ENCODE assay signal across 7 mouse cellular contexts in genomic region chr7:35395734-35396456, GRCm38 (mm10). TPM values are rescaled to one million over a fixed set of nuclear protein-coding genes. Genes with fewer than 3 reads are reported as not detected.
A peak's percentile ranks its signal among the peaks of the same experiment; 100 is the strongest.
DNase-seq lines count a peak whose midpoint lies in the region; ATAC-seq and TF ChIP-seq lines count a peak whose summit lies in the region.

No protein-coding gene starts in this region.

- H3K27ac ChIP-seq in thymus, adult 2 months (ENCODE audit: control insufficient read depth, insufficient read depth, low read length) = no peak overlapping the region
- H3K27ac ChIP-seq in cerebellum, adult 2 months (ENCODE audit: insufficient read depth, low read length) = no peak overlapping the region
- no peak overlapping the region for H3K27ac ChIP-seq in forebrain, embryonic 16.5 days (ENCODE audit: low read length)
- H3K27ac ChIP-seq in limb, embryonic 13.5 days = no peak overlapping the region; the same call in 1 of the 2 replicates
- no peak overlapping the region for H3K27ac ChIP-seq in neural tube, embryonic 13.5 days (replicated peaks)

- H3K4me2 ChIP-seq in forebrain, embryonic 16.5 days (ENCODE audit: low read length) = peak overlapping the region; percentile 89
- H3K4me2 ChIP-seq in limb, embryonic 13.5 days (replicated peaks) = peak overlapping the region; percentile 93
- peak overlapping the region; percentile 83 for H3K4me2 ChIP-seq in neural tube, embryonic 13.5 days

- H3K27me3 ChIP-seq in thymus, adult 2 months (ENCODE audit: control insufficient read depth, insufficient read depth, low read length) = no peaks in the 10 kb centered on the region
- H3K27me3 ChIP-seq in cerebellum, adult 2 months (ENCODE audit: control insufficient read depth, insufficient read depth, low read length) = no peaks in the 10 kb centered on the region
- H3K27me3 ChIP-seq in forebrain, embryonic 16.5 days (replicated peaks; ENCODE audit: control insufficient read depth, insufficient read depth, low read length) = no peaks in the 10 kb centered on the region
- no peaks in the 10 kb centered on the region for H3K27me3 ChIP-seq in limb, embryonic 13.5 days
- H3K27me3 ChIP-seq in neural tube, embryonic 13.5 days = no peaks in the 10 kb centered on the region

- no peak for ATAC-seq in forebrain, embryonic 16.5 days
- ATAC-seq in limb, embryonic 13.5 days (ENCODE audit: low FRiP score, low read depth) = no peak
- 0 out of 2 replicates have a peak, but pooled peaks have one; percentile 12 for ATAC-seq in neural tube, embryonic 13.5 days (ENCODE audit: low read depth)

- H3K9ac ChIP-seq in forebrain, embryonic 16.5 days (replicated peaks; ENCODE audit: low read depth, low read length) = peak overlapping the region; percentile 64
- peak overlapping the region; percentile 69 for H3K9ac ChIP-seq in limb, embryonic 13.5 days
- H3K9ac ChIP-seq in neural tube, embryonic 13.5 days = peak overlapping the region; percentile 71

- no peak for TF ChIP-seq CTCF in thymus, adult 2 months (IDR thresholded peaks at IDR 0.05; ENCODE audit: borderline replicate concordance, control insufficient read depth, extremely low read depth, insufficient read depth, low read length, poor library complexity)
- no peak for TF ChIP-seq CTCF in cerebellum, adult 2 months (IDR thresholded peaks at IDR 0.05; ENCODE audit: borderline replicate concordance, insufficient read depth, low read depth, low read length)

- no peak for DNase-seq in thymus, adult 2 months
- no peak for DNase-seq in thymus, postnatal 36 days
- DNase-seq in cerebellum, adult 2 months = peak; percentile 35
- DNase-seq in left cerebral cortex, adult 9 months (ENCODE audit: low spot score in 2 of 2) = no peak

- WGBS in thymus, adult 2 months = 5% methylated on average over 17 of the region's 17 CpGs
- 12% methylated on average over 17 of the region's 17 CpGs for WGBS in cerebellum, adult 2 months
- 14% methylated on average over 17 of the region's 17 CpGs for WGBS in forebrain, embryonic 16.5 days
- WGBS in limb, embryonic 13.5 days = 13% methylated on average over 17 of the region's 17 CpGs
- WGBS in neural tube, embryonic 13.5 days = 15% methylated on average over 17 of the region's 17 CpGs

- H3K9me3 ChIP-seq in forebrain, embryonic 16.5 days (ENCODE audit: control insufficient read depth, low read length) = no peaks in the 10 kb centered on the region
- H3K9me3 ChIP-seq in limb, embryonic 13.5 days = no peaks in the 10 kb centered on the region
- no peaks in the 10 kb centered on the region for H3K9me3 ChIP-seq in neural tube, embryonic 13.5 days

- peak overlapping the region; percentile 84 for H3K4me3 ChIP-seq in thymus, adult 2 months (ENCODE audit: control insufficient read depth, insufficient read depth, low read length)
- H3K4me3 ChIP-seq in cerebellum, adult 2 months (replicated peaks; ENCODE audit: insufficient read depth, low read depth, low read length) = peak overlapping the region; percentile 96
- peak overlapping the region; percentile 76 for H3K4me3 ChIP-seq in forebrain, embryonic 16.5 days (replicated peaks; ENCODE audit: low read length)
- peak overlapping the region; percentile 72 for H3K4me3 ChIP-seq in limb, embryonic 13.5 days
- H3K4me3 ChIP-seq in neural tube, embryonic 13.5 days = peak overlapping the region; percentile 64

- peaks cover 5% of the 10 kb centered on the region for H3K36me3 ChIP-seq in thymus, adult 2 months (ENCODE audit: control insufficient read depth, insufficient read depth, low read length)
- peaks cover 6% of the 10 kb centered on the region for H3K36me3 ChIP-seq in forebrain, embryonic 16.5 days (ENCODE audit: control insufficient read depth, insufficient read depth)
- peaks cover 40% of the 10 kb centered on the region for H3K36me3 ChIP-seq in limb, embryonic 13.5 days
- H3K36me3 ChIP-seq in neural tube, embryonic 13.5 days = peaks cover 50% of the 10 kb centered on the region

- peaks cover 15% of the 10 kb centered on the region for H3K4me1 ChIP-seq in thymus, adult 2 months (replicated peaks; ENCODE audit: control insufficient read depth, insufficient read depth, low read length)
- peaks cover 6% of the 10 kb centered on the region; the same call in 1 of the 2 replicates for H3K4me1 ChIP-seq in cerebellum, adult 2 months (ENCODE audit: control insufficient read depth, insufficient read depth, low read length)
- H3K4me1 ChIP-seq in forebrain, embryonic 16.5 days (replicated peaks; ENCODE audit: control insufficient read depth, insufficient read depth, low read length) = peaks cover 17% of the 10 kb centered on the region
- H3K4me1 ChIP-seq in limb, embryonic 13.5 days = peaks cover 19% of the 10 kb centered on the region
- H3K4me1 ChIP-seq in neural tube, embryonic 13.5 days (replicated peaks) = peaks cover 22% of the 10 kb centered on the region

- no peak for TF ChIP-seq POLR2A in thymus, adult 2 months (IDR thresholded peaks at IDR 0.05; ENCODE audit: control insufficient read depth, extremely low read depth, insufficient read depth, low read length, poor library complexity)
- no peak for TF ChIP-seq POLR2A in cerebellum, adult 2 months (IDR thresholded peaks at IDR 0.05; ENCODE audit: borderline replicate concordance, insufficient read depth, low read length)

RNA-seq across cellular contexts. Expression of gene Faap24, which starts 0.7 kb away (rescaled TPM):
- 8.3 and 8.8 TPM in 2 replicates for polyA plus RNA-seq in thymus, adult 2 months (2012; rRNA removed)
- 4.3 and 4.5 TPM in 2 replicates for polyA plus RNA-seq in cerebellum, adult 2 months (2012; rRNA removed)
- 21.5 and 22.0 TPM in 2 replicates for polyA plus RNA-seq in forebrain, embryonic 16.5 days (2015; fragmentation: Nextera tagmentation; extraction: Ambion mirVana)
- 16.7 and 17.3 TPM in 2 replicates for polyA plus RNA-seq in limb, embryonic 13.5 days (2015; fragmentation: Nextera tagmentation; extraction: Ambion mirVana)
- polyA plus RNA-seq in neural tube, embryonic 13.5 days (2015; fragmentation: Nextera tagmentation; extraction: Ambion mirVana) = 19.2 and 20.7 TPM in 2 replicates

RNA-seq across cellular contexts. Expression of gene Cep89, which starts 0.9 kb away (rescaled TPM):
- polyA plus RNA-seq in thymus, adult 2 months (2012; rRNA removed) = 17.9 and 21.2 TPM in 2 replicates
- polyA plus RNA-seq in cerebellum, adult 2 months (2012; rRNA removed) = 16.7 and 17.2 TPM in 2 replicates
- 36.0 and 45.7 TPM in 2 replicates for polyA plus RNA-seq in forebrain, embryonic 16.5 days (2015; fragmentation: Nextera tagmentation; extraction: Ambion mirVana)
- 47.1 and 47.4 TPM in 2 replicates for polyA plus RNA-seq in limb, embryonic 13.5 days (2015; fragmentation: Nextera tagmentation; extraction: Ambion mirVana)
- polyA plus RNA-seq in neural tube, embryonic 13.5 days (2015; fragmentation: Nextera tagmentation; extraction: Ambion mirVana) = 26.0 and 27.0 TPM in 2 replicates

RNA-seq across cellular contexts. Expression of gene Slc7a9, which starts 52.7 kb away (rescaled TPM):
- polyA plus RNA-seq in thymus, adult 2 months (2012; rRNA removed) = 0.19 and 0.27 TPM in 2 replicates
- 0.10 TPM in 1 of 2 replicates, not detected in the other for polyA plus RNA-seq in cerebellum, adult 2 months (2012; rRNA removed)
- 0.11 TPM in 1 of 2 replicates, not detected in the other for polyA plus RNA-seq in forebrain, embryonic 16.5 days (2015; fragmentation: Nextera tagmentation; extraction: Ambion mirVana)
- 0.28 and 0.33 TPM in 2 replicates for polyA plus RNA-seq in limb, embryonic 13.5 days (2015; fragmentation: Nextera tagmentation; extraction: Ambion mirVana)
- 0.18 TPM in 1 of 2 replicates, not detected in the other for polyA plus RNA-seq in neural tube, embryonic 13.5 days (2015; fragmentation: Nextera tagmentation; extraction: Ambion mirVana)

Comparison
In these comparisons a context has a peak if more than half of its experiments do, and no peak if none do; other contexts are left out.
1. DNase-seq: peak in cerebellum, adult 2 months (2 of 2); none in thymus, adult 2 months (single experiment), thymus, postnatal 36 days (0 of 2) and left cerebral cortex, adult 9 months (0 of 2).
2. Peak in every context shown above with its lines, with median percentiles within 50 percentile points of each other: H3K4me3 ChIP-seq, H3K4me2 ChIP-seq and H3K9ac ChIP-seq.